In the genomic region with DNA sequence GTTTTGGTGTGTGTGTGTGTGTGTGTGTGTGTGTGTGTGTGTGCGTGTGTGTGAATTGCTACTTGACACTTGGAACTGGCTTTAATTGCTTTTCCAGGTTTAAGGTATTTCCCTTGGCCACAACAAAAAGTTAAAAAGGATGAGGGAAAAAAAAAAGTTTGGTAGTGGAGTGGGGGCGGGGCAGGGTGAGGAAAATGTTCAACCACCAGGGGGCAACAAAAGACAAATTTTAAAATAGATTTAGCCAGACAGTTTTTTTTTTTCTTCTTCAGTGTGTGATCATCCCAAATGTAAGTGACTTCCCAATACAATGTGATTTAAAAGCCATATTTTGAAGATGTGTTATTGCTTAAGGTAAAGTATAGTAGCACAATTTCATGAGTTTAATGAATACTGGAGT, we compare ENCODE assay signal across 8 mouse cellular contexts. TPM values are rescaled to one million over a fixed set of nuclear protein-coding genes. Genes with fewer than 3 reads are reported as not detected.
A peak's percentile ranks its signal among the peaks of the same experiment; 100 is the strongest.
DNase-seq lines count a peak whose midpoint lies in the region; ATAC-seq and TF ChIP-seq lines count a peak whose summit lies in the region.

No protein-coding gene starts in this region.

- ATAC-seq in intestine, postnatal 0 days = no peak
- ATAC-seq in intestine, embryonic 16.5 days = no peak
- no peak for ATAC-seq in embryonic facial prominence, embryonic 14.5 days (ENCODE audit: low read depth)
- ATAC-seq in hindbrain, embryonic 11.5 days (ENCODE audit: low FRiP score) = no peak
- ATAC-seq in inflammation-experienced regulatory T-cells, adult 6 months = no peak

- 12% methylated on average over 2 of the region's 2 CpGs for whole genome bisulfite sequencing in intestine, postnatal 0 days
- WGBS in intestine, embryonic 16.5 days = 16% methylated on average over 2 of the region's 2 CpGs
- 7% methylated on average over 2 of the region's 2 CpGs for WGBS in embryonic facial prominence, embryonic 14.5 days
- 21% methylated on average over 2 of the region's 2 CpGs for WGBS in hindbrain, embryonic 11.5 days

- intact Hi-C loops in left cerebral cortex, postnatal 14 days (cut with DNase I) = loop anchor here (1.0 to 10.0 kb wide), 6 partner anchors 612 to 1587 kb away; no protein-coding TSS in a partner anchor

- H3K27me3 ChIP-seq in intestine, postnatal 0 days (replicated peaks; ENCODE audit: control insufficient read depth, insufficient read depth, low read length) = 0 out of 2 replicates have a peak, but pooled peaks cover 4% of the 10 kb centered on the region
- H3K27me3 ChIP-seq in intestine, embryonic 16.5 days (replicated peaks; ENCODE audit: control insufficient read depth, insufficient read depth, low read length) = no peaks in the 10 kb centered on the region
- H3K27me3 ChIP-seq in embryonic facial prominence, embryonic 14.5 days (replicated peaks; ENCODE audit: control insufficient read depth, insufficient read depth, low read length) = no peaks in the 10 kb centered on the region
- H3K27me3 ChIP-seq in hindbrain, embryonic 11.5 days (ENCODE audit: control insufficient read depth, insufficient read depth, low read length) = no peaks in the 10 kb centered on the region

- no peak overlapping the region for H3K4me3 ChIP-seq in intestine, postnatal 0 days (ENCODE audit: low read depth, low read length)
- no peak overlapping the region for H3K4me3 ChIP-seq in intestine, embryonic 16.5 days (ENCODE audit: low read length)
- H3K4me3 ChIP-seq in embryonic facial prominence, embryonic 14.5 days (ENCODE audit: low read depth, low read length) = no peak overlapping the region
- no peak overlapping the region for H3K4me3 ChIP-seq in hindbrain, embryonic 11.5 days (ENCODE audit: low read depth, low read length)

- H3K4me2 ChIP-seq in intestine, postnatal 0 days (replicated peaks; ENCODE audit: low read depth) = no peak overlapping the region
- H3K4me2 ChIP-seq in intestine, embryonic 16.5 days (ENCODE audit: low read depth, low read length) = no peak overlapping the region
- peak overlapping the region; percentile 35; the same call in 1 of the 2 replicates for H3K4me2 ChIP-seq in embryonic facial prominence, embryonic 14.5 days (ENCODE audit: low read depth, low read length)
- no peak overlapping the region for H3K4me2 ChIP-seq in hindbrain, embryonic 11.5 days (replicated peaks; ENCODE audit: low read depth, low read length)

- peak; percentile 26 for DNase-seq in R1 (ENCODE audit: low read depth, low spot score)
- DNase-seq in embryonic facial prominence, embryonic 14.5 days (ENCODE audit: low spot score) = peak; percentile 69
- peak; percentile 79 for DNase-seq in hindbrain, embryonic 11.5 days (ENCODE audit: low spot score)
- peak; percentile 70 to 72 for DNase-seq in left cerebral cortex, postnatal 14 days (ENCODE audit: low spot score in 2 of 2)
- DNase-seq in neural tube, embryonic 10.5 days (ENCODE audit: extremely low spot score, low spot score) = peak; percentile 31

- TF ChIP-seq CTCF in intestine, postnatal 0 days (IDR thresholded peaks at IDR 0.05; ENCODE audit: low read depth) = peak; percentile 62

- no peak overlapping the region for H3K27ac ChIP-seq in intestine, postnatal 0 days (ENCODE audit: low read depth, low read length)
- H3K27ac ChIP-seq in intestine, embryonic 16.5 days (ENCODE audit: low read length) = no peak overlapping the region
- peak overlapping the region; percentile 33; the same call in 1 of the 2 replicates for H3K27ac ChIP-seq in embryonic facial prominence, embryonic 14.5 days (replicated peaks; ENCODE audit: low read depth, low read length)
- no peak overlapping the region for H3K27ac ChIP-seq in hindbrain, embryonic 11.5 days (ENCODE audit: low read depth, low read length)

- H3K4me1 ChIP-seq in intestine, postnatal 0 days (replicated peaks; ENCODE audit: control insufficient read depth, insufficient read depth, low read length) = no peaks in the 10 kb centered on the region; the same call in 1 of the 2 replicates
- H3K4me1 ChIP-seq in intestine, embryonic 16.5 days (ENCODE audit: control insufficient read depth, insufficient read depth, low read length) = 0 out of 2 replicates have a peak, but pooled peaks cover 4% of the 10 kb centered on the region
- H3K4me1 ChIP-seq in embryonic facial prominence, embryonic 14.5 days (ENCODE audit: control insufficient read depth, insufficient read depth, low read length) = no peaks in the 10 kb centered on the region; the same call in 1 of the 2 replicates
- H3K4me1 ChIP-seq in hindbrain, embryonic 11.5 days (replicated peaks; ENCODE audit: control insufficient read depth, insufficient read depth, low read length) = no peaks in the 10 kb centered on the region

- no peak overlapping the region for H3K9ac ChIP-seq in intestine, postnatal 0 days (ENCODE audit: low read depth, low read length)
- H3K9ac ChIP-seq in intestine, embryonic 16.5 days (ENCODE audit: low read depth, low read length) = no peak overlapping the region
- H3K9ac ChIP-seq in embryonic facial prominence, embryonic 14.5 days (ENCODE audit: low read depth, low read length) = no peak overlapping the region
- H3K9ac ChIP-seq in hindbrain, embryonic 11.5 days (ENCODE audit: low read depth, low read length) = no peak overlapping the region

- H3K9me3 ChIP-seq in intestine, postnatal 0 days (ENCODE audit: control insufficient read depth) = no peaks in the 10 kb centered on the region
- H3K9me3 ChIP-seq in intestine, embryonic 16.5 days (ENCODE audit: control insufficient read depth, low read length) = no peaks in the 10 kb centered on the region
- no peaks in the 10 kb centered on the region for H3K9me3 ChIP-seq in embryonic facial prominence, embryonic 14.5 days (ENCODE audit: control insufficient read depth, low read length)
- H3K9me3 ChIP-seq in hindbrain, embryonic 11.5 days (ENCODE audit: control insufficient read depth, low read length) = no peaks in the 10 kb centered on the region

- H3K36me3 ChIP-seq in intestine, postnatal 0 days (ENCODE audit: control insufficient read depth, insufficient read depth) = no peaks in the 10 kb centered on the region
- H3K36me3 ChIP-seq in intestine, embryonic 16.5 days (ENCODE audit: control insufficient read depth, insufficient read depth, low read length) = no peaks in the 10 kb centered on the region
- no peaks in the 10 kb centered on the region for H3K36me3 ChIP-seq in embryonic facial prominence, embryonic 14.5 days (ENCODE audit: control insufficient read depth, insufficient read depth, low read length)
- H3K36me3 ChIP-seq in hindbrain, embryonic 11.5 days (ENCODE audit: control insufficient read depth, insufficient read depth, low read length) = no peaks in the 10 kb centered on the region

RNA-seq across cellular contexts. Expression of a gene that starts 4.7 kb away (rescaled TPM):
- 8.2 and 10.0 TPM in 2 replicates for polyA plus RNA-seq in intestine, postnatal 0 days (2015; fragmentation: Nextera tagmentation; extraction: Ambion mirVana)
- 22.4 TPM in 2 replicates for polyA plus RNA-seq in intestine, embryonic 16.5 days (2015; fragmentation: Nextera tagmentation; extraction: Ambion mirVana)
- 39.3 and 44.7 TPM in 2 replicates for polyA plus RNA-seq in embryonic facial prominence, embryonic 14.5 days (2014; fragmentation: Nextera tagmentation; extraction: Ambion mirVana)
- 11.0 and 13.9 TPM in 2 replicates for polyA plus RNA-seq in hindbrain, embryonic 11.5 days (2014; fragmentation: Nextera tagmentation; extraction: Ambion mirVana)
- total RNA-seq in left cerebral cortex, postnatal 14 days (2021) = 1 to 10 TPM; 7.3 to 8.4 TPM
- polyA plus RNA-seq in inflammation-experienced regulatory T-cells, adult 6 months (2017; shearing (Covaris generic)) = not detected

Comparison
In these comparisons a context has a peak if more than half of its experiments do, and no peak if none do; other contexts are left out.
1. DNase-seq: peak in every context shown above with its lines; median percentile 79 in hindbrain, embryonic 11.5 days; 71 in left cerebral cortex, postnatal 14 days; 69 in embryonic facial prominence, embryonic 14.5 days; 31 in neural tube, embryonic 10.5 days; 26 in R1.